Mouse (Mus musculus): ENCODE results near the gene Zfp513. TPM values are rescaled to one million over a fixed set of nuclear protein-coding genes. Genes with fewer than 3 reads are reported as not detected.
A peak's percentile ranks its signal among the peaks of the same experiment; 100 is the strongest.

Gene Zfp513
- polyA plus RNA-seq, 1 experiment = 33.1 TPM

- Histone ChIP-seq H3K4me3 (ENCODE audit: insufficient read depth, low read length) (peak within 1 kb of the TSS; percentile 73), H3K4me1 (ENCODE audit: control insufficient read depth, insufficient read depth, low read length) (peaks cover 15% of the 10 kb centered on the region), H3K27ac (ENCODE audit: insufficient read depth, low read depth, low read length) (peak within 1 kb of the TSS; percentile 96)
- TF ChIP-seq POLR2A (IDR thresholded peaks at IDR 0.05; ENCODE audit: borderline replicate concordance, low read depth, low read length) = no peak
- TF ChIP-seq CTCF (IDR thresholded peaks at IDR 0.05; ENCODE audit: low read depth, low read length) = no peak
Observed at GRCm38 (mm10) chr5:31179766-31180630, 22.1 kb downstream of the Zfp513 start, which contains the start of the genes Gm29609 and Gtf3c2. TSS of gene Gm29609 (minus strand) at chr5:31179911. TSS of gene Gtf3c2 (minus strand) at chr5:31180144.

DNA sequence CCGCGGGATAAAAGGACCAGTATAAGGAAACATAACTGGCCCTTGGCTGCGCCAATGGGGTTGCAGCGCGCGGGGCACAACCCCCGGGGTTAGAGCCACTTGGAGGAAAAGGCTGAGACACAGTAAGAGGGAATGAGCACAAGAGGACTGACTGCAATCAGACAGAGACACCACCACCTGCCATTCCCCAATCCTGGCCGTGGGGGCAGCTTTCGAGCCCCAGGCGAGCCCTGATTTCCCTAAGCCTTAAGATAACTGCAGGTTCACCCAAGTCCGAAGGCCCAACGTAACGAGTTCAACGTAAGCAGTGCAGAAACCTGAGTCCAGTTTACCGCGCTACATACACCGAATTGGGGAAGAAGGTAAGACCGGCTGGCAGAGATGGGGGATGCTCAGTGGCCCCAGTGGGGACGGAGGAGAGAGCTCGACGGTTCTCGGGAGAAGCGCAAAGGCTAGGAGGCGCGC, 22.8 kb downstream of the Zfp513 start:
- H3K4me1 ChIP-seq (ENCODE audit: control insufficient read depth, insufficient read depth, low read length) = peaks cover 15% of the 10 kb centered on the region
- peak overlapping the region; percentile 73 for H3K4me3 ChIP-seq (ENCODE audit: insufficient read depth, low read length)
- H3K27ac ChIP-seq (ENCODE audit: insufficient read depth, low read depth, low read length) = peak overlapping the region; percentile 96
- TF ChIP-seq POLR2A (IDR thresholded peaks at IDR 0.05; ENCODE audit: borderline replicate concordance, low read depth, low read length) = no peak
- no peak for TF ChIP-seq CTCF (IDR thresholded peaks at IDR 0.05; ENCODE audit: low read depth, low read length)

GRCm38 (mm10) chr5:31168630-31169029, 33.5 kb downstream of the Zfp513 start:
- no peak overlapping the region for H3K27ac ChIP-seq (ENCODE audit: insufficient read depth, low read depth, low read length)
- no peaks in the 10 kb centered on the region for H3K4me1 ChIP-seq (ENCODE audit: control insufficient read depth, insufficient read depth, low read length)
- no peak overlapping the region for H3K4me3 ChIP-seq (ENCODE audit: insufficient read depth, low read length)
- no peak for TF ChIP-seq CTCF (IDR thresholded peaks at IDR 0.05; ENCODE audit: low read depth, low read length)
- no peak for TF ChIP-seq POLR2A (IDR thresholded peaks at IDR 0.05; ENCODE audit: borderline replicate concordance, low read depth, low read length)

GRCm38 (mm10) chr5:31164878-31165277, 37.2 kb downstream of the Zfp513 start:
- H3K4me1 ChIP-seq (ENCODE audit: control insufficient read depth, insufficient read depth, low read length) = no peaks in the 10 kb centered on the region; the same call in 1 of the 2 replicates
- TF ChIP-seq POLR2A (IDR thresholded peaks at IDR 0.05; ENCODE audit: borderline replicate concordance, low read depth, low read length) (no peak), CTCF (IDR thresholded peaks at IDR 0.05; ENCODE audit: low read depth, low read length) (no peak)
- H3K4me3 ChIP-seq (ENCODE audit: insufficient read depth, low read length) = no peak overlapping the region
- H3K27ac ChIP-seq (ENCODE audit: insufficient read depth, low read depth, low read length) = no peak overlapping the region

GRCm38 (mm10) chr5:31162462-31162861, 39.6 kb downstream of the Zfp513 start:
- Histone ChIP-seq H3K27ac (ENCODE audit: insufficient read depth, low read depth, low read length) (no peak overlapping the region), H3K4me1 (ENCODE audit: control insufficient read depth, insufficient read depth, low read length) (no peaks in the 10 kb centered on the region; the same call in 1 of the 2 replicates)
- TF ChIP-seq POLR2A (IDR thresholded peaks at IDR 0.05; ENCODE audit: borderline replicate concordance, low read depth, low read length) (no peak), CTCF (IDR thresholded peaks at IDR 0.05; ENCODE audit: low read depth, low read length) (no peak)

DNA sequence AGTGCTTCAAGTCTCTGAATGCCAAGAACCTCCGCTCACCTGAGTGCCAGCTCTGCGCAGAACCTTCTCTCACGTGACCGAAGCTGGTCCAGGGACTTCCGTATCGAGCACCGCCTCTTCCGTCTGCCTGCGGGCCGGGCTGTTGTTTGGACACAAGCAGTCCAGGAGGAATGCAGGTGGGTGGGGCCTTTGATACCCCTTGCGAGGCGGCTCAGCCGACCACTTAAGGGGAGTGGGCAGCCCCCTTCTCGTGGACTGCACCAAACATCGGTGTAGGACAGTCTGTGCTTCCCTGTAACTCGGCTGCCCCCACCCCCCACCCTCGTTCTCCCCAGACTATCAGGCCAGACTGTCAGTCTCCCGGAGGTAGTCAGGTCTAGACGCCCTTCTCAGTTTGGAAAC, 48.0 kb downstream of the Zfp513 start, which contains the start of gene Mpv17:
Gene Mpv17 (minus strand): TSS at position 100 of the 402 bp plus-strand sequence.
- Histone ChIP-seq H3K4me1 (ENCODE audit: control insufficient read depth, insufficient read depth, low read length) (peaks cover 5% of the 10 kb centered on the region), H3K27ac (ENCODE audit: insufficient read depth, low read depth, low read length) (no peak within 1 kb of the TSS), H3K4me3 (ENCODE audit: insufficient read depth, low read length) (peak within 1 kb of the TSS; percentile 81)
- TF ChIP-seq CTCF (IDR thresholded peaks at IDR 0.05; ENCODE audit: low read depth, low read length) (no peak), POLR2A (IDR thresholded peaks at IDR 0.05; ENCODE audit: borderline replicate concordance, low read depth, low read length) (no peak)

More at GRCm38 (mm10) chr5:31162462-31162861, 39.6 kb downstream of the Zfp513 start:
- no peak overlapping the region for H3K4me3 ChIP-seq (ENCODE audit: insufficient read depth, low read length)

GRCm38 (mm10) chr5:31153516-31154151, 48.5 kb downstream of the Zfp513 start:
- H3K27ac ChIP-seq (ENCODE audit: insufficient read depth, low read depth, low read length) = no peak overlapping the region
- peaks cover 5% of the 10 kb centered on the region for H3K4me1 ChIP-seq (ENCODE audit: control insufficient read depth, insufficient read depth, low read length)
- H3K4me3 ChIP-seq (ENCODE audit: insufficient read depth, low read length) = peak overlapping the region; percentile 81
- TF ChIP-seq CTCF (IDR thresholded peaks at IDR 0.05; ENCODE audit: low read depth, low read length) (no peak), POLR2A (IDR thresholded peaks at IDR 0.05; ENCODE audit: borderline replicate concordance, low read depth, low read length) (no peak)

DNA sequence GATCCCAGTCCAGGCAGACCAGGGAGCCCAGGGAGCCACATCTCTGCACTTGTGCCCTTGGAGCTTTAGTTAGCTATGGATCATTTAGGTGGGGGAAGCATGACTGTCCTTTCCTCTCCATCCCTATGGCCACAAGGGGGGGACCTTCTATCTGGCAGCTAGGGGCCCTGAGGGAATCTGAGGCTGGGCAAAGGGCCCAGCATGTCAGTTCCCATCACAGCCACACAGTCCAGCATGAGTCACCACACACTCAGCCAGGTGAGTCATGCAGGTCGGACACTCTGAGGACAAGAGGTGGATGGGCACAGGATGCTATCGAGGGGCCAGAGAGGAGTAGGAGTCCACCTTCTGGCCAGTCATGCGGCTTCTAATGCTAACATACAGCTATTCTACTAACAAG, 50.4 kb downstream of the Zfp513 start:
- H3K27ac ChIP-seq (ENCODE audit: insufficient read depth, low read depth, low read length) = no peak overlapping the region
- no peak for TF ChIP-seq CTCF (IDR thresholded peaks at IDR 0.05; ENCODE audit: low read depth, low read length)
- no peak for TF ChIP-seq POLR2A (IDR thresholded peaks at IDR 0.05; ENCODE audit: borderline replicate concordance, low read depth, low read length)
- H3K4me3 ChIP-seq (ENCODE audit: insufficient read depth, low read length) = no peak overlapping the region
- H3K4me1 ChIP-seq (ENCODE audit: control insufficient read depth, insufficient read depth, low read length) = peaks cover 5% of the 10 kb centered on the region

DNA sequence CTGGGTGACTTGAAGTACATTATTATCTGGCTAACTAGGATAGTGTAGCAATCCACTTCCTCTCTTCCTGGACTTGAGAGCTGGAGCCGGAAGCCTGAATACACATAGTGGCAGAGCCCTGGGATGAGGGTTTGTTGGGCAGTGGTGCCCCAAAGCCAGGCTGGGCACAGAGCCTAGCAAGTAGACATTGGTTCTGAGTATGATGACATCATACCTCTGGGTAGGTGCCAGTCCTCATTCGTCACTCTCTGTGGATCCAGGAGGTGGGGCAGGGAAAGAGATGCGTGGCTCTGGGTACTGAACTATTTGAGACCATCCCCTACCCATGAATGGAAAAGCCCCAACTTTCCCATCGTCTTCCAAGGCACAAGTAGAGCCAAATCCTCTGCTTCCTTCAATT, 52.3 kb downstream of the Zfp513 start:
- Histone ChIP-seq H3K4me1 (ENCODE audit: control insufficient read depth, insufficient read depth, low read length) (peaks cover 5% of the 10 kb centered on the region), H3K4me3 (ENCODE audit: insufficient read depth, low read length) (no peak overlapping the region), H3K27ac (ENCODE audit: insufficient read depth, low read depth, low read length) (no peak overlapping the region)
- TF ChIP-seq POLR2A (IDR thresholded peaks at IDR 0.05; ENCODE audit: borderline replicate concordance, low read depth, low read length) = no peak
- TF ChIP-seq CTCF (IDR thresholded peaks at IDR 0.05; ENCODE audit: low read depth, low read length) = no peak

Other genes starting within 250 kb of the Zfp513 start
- 131 and 140 TPM in 2 replicates for gene Preb, start 241.9 kb downstream of the Zfp513 start, polyA plus RNA-seq (2012; ENCODE audit: insufficient read depth, insufficient read length, missing spikeins)
- not detected in 2 replicates for gene Tcf23, start 233.6 kb downstream of the Zfp513 start, polyA plus RNA-seq (2012; ENCODE audit: insufficient read depth, insufficient read length, missing spikeins)
- 114 and 133 TPM in 2 replicates for gene Atraid, start 154.0 kb downstream of the Zfp513 start, polyA plus RNA-seq (2012; ENCODE audit: insufficient read depth, insufficient read length, missing spikeins)
- 5.5 and 7.5 TPM in 2 replicates for gene Slc5a6, start 153.4 kb downstream of the Zfp513 start, polyA plus RNA-seq (2012; ENCODE audit: insufficient read depth, insufficient read length, missing spikeins)
- 4.2 and 4.6 TPM in 2 replicates for gene Cad, start 147.5 kb downstream of the Zfp513 start, polyA plus RNA-seq (2012; ENCODE audit: insufficient read depth, insufficient read length, missing spikeins)
- gene Dnajc5g, start 96.0 kb downstream of the Zfp513 start, polyA plus RNA-seq (2012; ENCODE audit: insufficient read depth, insufficient read length, missing spikeins) = not detected in 2 replicates
- gene Slc30a3, start 94.1 kb downstream of the Zfp513 start, polyA plus RNA-seq (2012; ENCODE audit: insufficient read depth, insufficient read length, missing spikeins) = not detected in 2 replicates
- not detected in 2 replicates for gene Trim54, start 85.6 kb downstream of the Zfp513 start, polyA plus RNA-seq (2012; ENCODE audit: insufficient read depth, insufficient read length, missing spikeins)
- gene Ucn, start 63.5 kb downstream of the Zfp513 start, polyA plus RNA-seq (2012; ENCODE audit: insufficient read depth, insufficient read length, missing spikeins) = not detected in 2 replicates
- 75.0 and 75.3 TPM in 2 replicates for gene Mpv17, start 48.1 kb downstream of the Zfp513 start, polyA plus RNA-seq (2012; ENCODE audit: insufficient read depth, insufficient read length, missing spikeins)
- 0.93 and 2.7 TPM in 2 replicates for gene Gm29609, start 22.4 kb downstream of the Zfp513 start, polyA plus RNA-seq (2012; ENCODE audit: insufficient read depth, insufficient read length, missing spikeins)
- 80.4 and 90.2 TPM in 2 replicates for gene Gtf3c2, start 22.2 kb downstream of the Zfp513 start, polyA plus RNA-seq (2012; ENCODE audit: insufficient read depth, insufficient read length, missing spikeins)
- 80.3 and 85.8 TPM in 2 replicates for gene Snx17, start 9.1 kb downstream of the Zfp513 start, polyA plus RNA-seq (2012; ENCODE audit: insufficient read depth, insufficient read length, missing spikeins)
- gene Eif2b4, start 8.9 kb downstream of the Zfp513 start, polyA plus RNA-seq (2012; ENCODE audit: insufficient read depth, insufficient read length, missing spikeins) = 28.3 and 28.9 TPM in 2 replicates
- 61.2 and 67.7 TPM in 2 replicates for gene Ppm1g, start 18.4 kb upstream of the Zfp513 start, polyA plus RNA-seq (2012; ENCODE audit: insufficient read depth, insufficient read length, missing spikeins)
- 84.1 and 85.8 TPM in 2 replicates for gene Nrbp1, start 38.6 kb upstream of the Zfp513 start, polyA plus RNA-seq (2012; ENCODE audit: insufficient read depth, insufficient read length, missing spikeins)
- not detected in 2 replicates for gene Gm9970, start 38.9 kb upstream of the Zfp513 start, polyA plus RNA-seq (2012; ENCODE audit: insufficient read depth, insufficient read length, missing spikeins)
- 4.6 and 8.3 TPM in 2 replicates for gene Krtcap3, start 49.4 kb upstream of the Zfp513 start, polyA plus RNA-seq (2012; ENCODE audit: insufficient read depth, insufficient read length, missing spikeins)
- gene Ift172, start 88.8 kb upstream of the Zfp513 start, polyA plus RNA-seq (2012; ENCODE audit: insufficient read depth, insufficient read length, missing spikeins) = 36.9 and 45.0 TPM in 2 replicates
- gene Fndc4, start 93.8 kb upstream of the Zfp513 start, polyA plus RNA-seq (2012; ENCODE audit: insufficient read depth, insufficient read length, missing spikeins) = not detected in 2 replicates
- not detected in 2 replicates for gene Gckr, start 95.1 kb upstream of the Zfp513 start, polyA plus RNA-seq (2012; ENCODE audit: insufficient read depth, insufficient read length, missing spikeins)

Measured in bone marrow macrophage, adult 2 months (primary cell).